Mouse (Mus musculus): Measurements from ENCODE around the gene Timp3.

GRCm38 (mm10) chr10:86312976-86313375 lies 12.8 kb downstream of the Timp3 start:
- TF ChIP-seq ZNF384 (IDR thresholded peaks at IDR 0.05; ENCODE audit: low read depth, low read length) (no peak), MAFK (IDR thresholded peaks at IDR 0.05; ENCODE audit: insufficient read depth, low read depth, low read length) (no peak), ZC3H11A (IDR thresholded peaks at IDR 0.05; ENCODE audit: borderline replicate concordance, low read depth, low read length) (no peak)
